Mouse (Mus musculus): ENCODE data around the gene Fbxl13. TPM values are rescaled to one million over a fixed set of nuclear protein-coding genes. Genes with fewer than 3 reads are reported as not detected.

Gene Fbxl13
- polyA plus RNA-seq, 1 experiment from 2014 or later = 0.07 TPM

GRCm38 (mm10) chr5:21488506-21488905, 156.9 kb downstream of the Fbxl13 start:
- TF ChIP-seq CTCF (IDR thresholded peaks at IDR 0.05; ENCODE audit: low read depth) = no peak

GRCm38 (mm10) chr5:21487716-21488115, 157.7 kb downstream of the Fbxl13 start:
- Histone ChIP-seq H3K27ac (ENCODE audit: low read depth, low read length) (no peak overlapping the region), H3K36me3 (ENCODE audit: control insufficient read depth, insufficient read depth) (no peaks in the 10 kb centered on the region)
- WGBS = 83% methylated on average over 3 of the region's 3 CpGs

More at GRCm38 (mm10) chr5:21488506-21488905, 156.9 kb downstream of the Fbxl13 start:
- H3K27ac ChIP-seq (ENCODE audit: low read depth, low read length) = no peak overlapping the region
- H3K36me3 ChIP-seq (ENCODE audit: control insufficient read depth, insufficient read depth) = no peaks in the 10 kb centered on the region
- no peak for ATAC-seq
- H3K27me3 ChIP-seq (replicated peaks; ENCODE audit: control insufficient read depth, insufficient read depth, low read length) = no peaks in the 10 kb centered on the region
- no peak overlapping the region for H3K4me2 ChIP-seq (replicated peaks; ENCODE audit: low read depth)
- no peaks in the 10 kb centered on the region for H3K9me3 ChIP-seq (ENCODE audit: control insufficient read depth)
- H3K4me3 ChIP-seq (ENCODE audit: low read depth, low read length) = no peak overlapping the region
- H3K9ac ChIP-seq (ENCODE audit: low read depth, low read length) = no peak overlapping the region
- 88% methylated on average over 5 of the region's 5 CpGs for WGBS
- H3K4me1 ChIP-seq (replicated peaks; ENCODE audit: control insufficient read depth, insufficient read depth, low read length) = no peaks in the 10 kb centered on the region

GRCm38 (mm10) chr5:21487306-21487705, 158.1 kb downstream of the Fbxl13 start:
- no peaks in the 10 kb centered on the region for H3K9me3 ChIP-seq (ENCODE audit: control insufficient read depth)
- no peak overlapping the region for H3K4me3 ChIP-seq (ENCODE audit: low read depth, low read length)
- 68% methylated on average over 3 of the region's 3 CpGs for WGBS
- no peaks in the 10 kb centered on the region for H3K36me3 ChIP-seq (ENCODE audit: control insufficient read depth, insufficient read depth)
- no peaks in the 10 kb centered on the region for H3K27me3 ChIP-seq (replicated peaks; ENCODE audit: control insufficient read depth, insufficient read depth, low read length)
- no peak for TF ChIP-seq CTCF (IDR thresholded peaks at IDR 0.05; ENCODE audit: low read depth)
- no peak for ATAC-seq
- no peak overlapping the region for H3K9ac ChIP-seq (ENCODE audit: low read depth, low read length)
- H3K27ac ChIP-seq (ENCODE audit: low read depth, low read length) = no peak overlapping the region
- H3K4me1 ChIP-seq (replicated peaks; ENCODE audit: control insufficient read depth, insufficient read depth, low read length) = no peaks in the 10 kb centered on the region
- H3K4me2 ChIP-seq (replicated peaks; ENCODE audit: low read depth) = no peak overlapping the region

More at GRCm38 (mm10) chr5:21487716-21488115, 157.7 kb downstream of the Fbxl13 start:
- TF ChIP-seq CTCF (IDR thresholded peaks at IDR 0.05; ENCODE audit: low read depth) = no peak
- Histone ChIP-seq H3K27me3 (replicated peaks; ENCODE audit: control insufficient read depth, insufficient read depth, low read length) (no peaks in the 10 kb centered on the region), H3K4me3 (ENCODE audit: low read depth, low read length) (no peak overlapping the region), H3K4me1 (replicated peaks; ENCODE audit: control insufficient read depth, insufficient read depth, low read length) (no peaks in the 10 kb centered on the region), H3K9me3 (ENCODE audit: control insufficient read depth) (no peaks in the 10 kb centered on the region), H3K9ac (ENCODE audit: low read depth, low read length) (no peak overlapping the region), H3K4me2 (replicated peaks; ENCODE audit: low read depth) (no peak overlapping the region)
- ATAC-seq = no peak

- no peak overlapping the region for H3K4me3 ChIP-seq (ENCODE audit: low read depth, low read length)
- TF ChIP-seq CTCF (IDR thresholded peaks at IDR 0.05; ENCODE audit: low read depth) = no peak
- H3K36me3 ChIP-seq (ENCODE audit: control insufficient read depth, insufficient read depth) = no peaks in the 10 kb centered on the region
- no peaks in the 10 kb centered on the region for H3K9me3 ChIP-seq (ENCODE audit: control insufficient read depth)
- H3K27me3 ChIP-seq (replicated peaks; ENCODE audit: control insufficient read depth, insufficient read depth, low read length) = no peaks in the 10 kb centered on the region
- no peak overlapping the region for H3K4me2 ChIP-seq (replicated peaks; ENCODE audit: low read depth)
- no peaks in the 10 kb centered on the region for H3K4me1 ChIP-seq (replicated peaks; ENCODE audit: control insufficient read depth, insufficient read depth, low read length)
- no peak overlapping the region for H3K27ac ChIP-seq (ENCODE audit: low read depth, low read length)
- ATAC-seq = no peak
- no peak overlapping the region for H3K9ac ChIP-seq (ENCODE audit: low read depth, low read length)
- 62% methylated on average over 5 of the region's 5 CpGs for WGBS
Observed at GRCm38 (mm10) chr5:21486798-21487197, 158.6 kb downstream of the Fbxl13 start.

GRCm38 (mm10) chr5:21485197-21485829, 160.1 kb downstream of the Fbxl13 start:
- 87% methylated on average over 8 of the region's 8 CpGs for WGBS
- no peaks in the 10 kb centered on the region for H3K9me3 ChIP-seq (ENCODE audit: control insufficient read depth)
- no peaks in the 10 kb centered on the region for H3K4me1 ChIP-seq (replicated peaks; ENCODE audit: control insufficient read depth, insufficient read depth, low read length)
- no peak overlapping the region for H3K9ac ChIP-seq (ENCODE audit: low read depth, low read length)
- peaks cover 6% of the 10 kb centered on the region; the same call in 1 of the 2 replicates for H3K36me3 ChIP-seq (ENCODE audit: control insufficient read depth, insufficient read depth)
- ATAC-seq = no peak
- no peaks in the 10 kb centered on the region for H3K27me3 ChIP-seq (replicated peaks; ENCODE audit: control insufficient read depth, insufficient read depth, low read length)
- H3K4me3 ChIP-seq (ENCODE audit: low read depth, low read length) = no peak overlapping the region
- H3K4me2 ChIP-seq (replicated peaks; ENCODE audit: low read depth) = no peak overlapping the region
- no peak for TF ChIP-seq CTCF (IDR thresholded peaks at IDR 0.05; ENCODE audit: low read depth)
- H3K27ac ChIP-seq (ENCODE audit: low read depth, low read length) = no peak overlapping the region

- Histone ChIP-seq H3K4me2 (replicated peaks; ENCODE audit: low read depth) (no peak overlapping the region), H3K9ac (ENCODE audit: low read depth, low read length) (no peak overlapping the region), H3K36me3 (ENCODE audit: control insufficient read depth, insufficient read depth) (peaks cover 7% of the 10 kb centered on the region; the same call in 1 of the 2 replicates), H3K27ac (ENCODE audit: low read depth, low read length) (no peak overlapping the region), H3K27me3 (replicated peaks; ENCODE audit: control insufficient read depth, insufficient read depth, low read length) (no peaks in the 10 kb centered on the region), H3K4me3 (ENCODE audit: low read depth, low read length) (no peak overlapping the region), H3K9me3 (ENCODE audit: control insufficient read depth) (no peaks in the 10 kb centered on the region), H3K4me1 (replicated peaks; ENCODE audit: control insufficient read depth, insufficient read depth, low read length) (no peaks in the 10 kb centered on the region)
- TF ChIP-seq CTCF (IDR thresholded peaks at IDR 0.05; ENCODE audit: low read depth) = no peak
- WGBS = 85% methylated on average over 8 of the region's 8 CpGs
- ATAC-seq = no peak
Observed at GRCm38 (mm10) chr5:21483275-21483674, 162.2 kb downstream of the Fbxl13 start.
